Mouse (Mus musculus) urinary bladder, postnatal 25 days (tissue): ENCODE measurements around the gene P4hb.
"Not testable (repeated sequence)": the region's sequence is repeated elsewhere in the genome, so short reads cannot be mapped to it uniquely, and the experiment has no call there.

Source experiments
- DNase-seq: peaks from one replicate; pipeline ENCODE4 v3.0.0; 2022; ENCODE audit warnings: low spot score

Gene P4hb

DNA sequence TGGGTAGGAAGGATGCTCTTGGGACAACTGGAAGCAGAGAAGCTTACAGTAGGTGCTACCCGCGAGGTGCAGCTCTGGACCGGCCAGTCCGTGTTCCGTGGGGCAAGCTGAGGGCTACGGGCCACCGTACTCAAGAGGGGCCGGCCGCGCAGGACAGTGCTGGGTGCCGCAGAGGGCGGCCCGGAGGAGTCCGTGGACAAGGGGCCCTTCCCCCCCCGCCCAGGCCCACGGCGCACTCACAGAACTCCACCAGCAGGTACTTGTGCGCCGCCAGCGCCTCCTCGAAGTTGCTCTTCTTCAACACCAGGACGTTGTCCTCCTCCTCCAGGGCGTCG is 669 bp downstream of the P4hb start:
- peak; percentile 32 for DNase-seq

GRCm38 (mm10) chr11:120571754-120572416 is 1.2 kb downstream of the P4hb start:
- DNase-seq: no peak

DNA sequence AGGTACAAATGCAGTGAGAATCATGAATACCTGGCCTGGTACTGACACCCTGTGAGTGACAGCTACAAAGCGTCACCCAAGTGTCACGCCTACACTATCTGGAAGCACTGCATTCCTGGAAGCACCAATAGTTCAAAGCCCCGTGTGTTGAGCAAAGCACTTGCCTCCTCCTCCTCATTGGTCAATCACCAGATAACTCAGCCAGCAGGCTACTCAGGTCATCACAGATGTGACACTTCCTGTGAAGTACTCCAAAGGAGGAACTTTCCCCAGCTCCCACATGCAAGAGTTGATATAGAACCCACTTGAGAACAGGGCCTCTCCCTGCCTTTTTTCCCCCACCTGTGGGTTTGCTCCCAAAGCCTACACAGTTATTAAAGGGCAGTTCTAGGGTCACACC is 1.9 kb downstream of the P4hb start:
- DNase-seq: no peak

- DNase-seq: no peak
Observed at GRCm38 (mm10) chr11:120568324-120568723, 4.7 kb downstream of the P4hb start.

DNA sequence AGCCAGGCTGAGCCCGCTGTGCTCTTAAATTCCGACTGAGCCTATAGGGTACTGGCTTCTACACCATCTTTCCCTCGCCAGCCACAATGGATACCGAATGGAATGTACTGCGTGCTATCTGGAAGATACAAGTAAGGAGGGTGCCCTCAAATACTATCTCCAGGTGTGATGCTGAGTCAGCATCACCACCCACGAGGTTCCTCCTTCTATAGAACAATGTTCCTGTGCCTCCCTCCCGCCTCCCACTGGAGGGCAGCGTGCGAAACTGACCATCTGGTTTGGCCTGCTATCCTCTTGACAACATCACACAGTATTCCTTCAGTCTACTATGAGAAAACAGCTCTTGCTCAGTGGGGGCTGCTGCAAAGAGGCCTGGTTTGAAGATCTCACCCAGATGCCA is 7.9 kb downstream of the P4hb start:
- DNase-seq: no peak

DNA sequence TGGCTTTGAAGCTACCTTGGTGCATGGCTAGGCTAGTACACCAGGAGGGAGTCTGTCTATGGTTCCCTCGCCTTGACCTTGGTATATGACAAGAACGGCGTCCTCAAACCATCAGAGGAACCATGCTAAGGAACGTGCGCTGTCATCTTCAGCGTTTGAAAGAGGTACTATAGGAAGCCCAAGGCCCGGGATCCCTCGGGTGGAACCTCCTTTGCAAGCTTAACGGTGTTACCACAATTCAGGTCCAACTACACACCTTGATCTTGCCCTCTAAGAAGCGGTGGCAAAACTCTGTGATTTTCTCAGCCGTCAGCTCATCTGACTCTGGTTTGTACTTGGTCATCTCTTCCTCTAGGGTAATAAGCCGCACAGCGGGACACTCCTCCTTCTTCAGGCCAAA is 10.1 kb downstream of the P4hb start:
- no peak for DNase-seq

- DNase-seq: no peak
Observed at GRCm38 (mm10) chr11:120560952-120561728, 11.9 kb downstream of the P4hb start.

DNA sequence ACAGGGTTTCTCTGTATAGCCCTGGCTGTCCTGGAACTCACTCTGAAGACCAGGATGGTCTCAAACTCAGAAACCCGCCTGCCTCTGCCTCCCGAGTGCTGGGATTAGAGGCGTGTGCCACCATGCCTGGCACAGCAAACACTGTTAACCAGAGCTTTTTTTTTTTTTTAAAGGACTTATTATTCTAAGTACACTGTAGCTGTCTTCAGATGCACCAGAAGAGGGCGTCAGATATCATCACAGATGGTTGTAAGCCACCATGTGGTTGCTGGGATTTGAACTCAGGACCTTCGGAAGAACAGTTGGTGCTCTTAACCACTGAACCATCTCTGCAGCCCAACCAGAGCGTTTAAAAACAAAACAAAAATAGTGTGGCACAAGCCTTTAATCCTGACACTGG is 14.2 kb downstream of the P4hb start:
- DNase-seq: not testable (repeated sequence)

GRCm38 (mm10) chr11:120555260-120555659 is 17.8 kb downstream of the P4hb start:
- no peak for DNase-seq

DNA sequence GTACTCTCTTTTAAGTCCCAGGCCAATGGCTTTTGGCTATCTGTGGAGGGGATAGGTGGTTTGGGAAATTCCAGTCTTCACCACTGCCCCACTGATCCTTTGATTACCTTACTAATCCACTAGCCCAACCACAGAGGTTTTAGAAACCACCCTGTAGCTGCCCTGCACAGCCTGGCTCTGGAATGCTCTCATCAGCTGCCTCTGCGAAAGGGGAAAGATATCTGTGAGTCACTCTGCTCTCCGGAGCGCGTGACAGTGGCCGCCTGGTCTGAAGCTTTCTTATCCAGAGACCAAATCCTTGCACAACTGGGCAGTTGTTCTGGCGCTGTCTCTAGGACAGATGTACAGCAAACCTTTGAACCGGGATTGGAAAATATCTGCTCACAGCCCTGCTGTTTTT is 18.2 kb downstream of the P4hb start:
- no peak for DNase-seq

- DNase-seq: no peak
Observed at GRCm38 (mm10) chr11:120552736-120553135, 20.3 kb downstream of the P4hb start.

GRCm38 (mm10) chr11:120550810-120551440 is 22.1 kb downstream of the P4hb start, which contains the start of gene Ppp1r27:
Ppp1r27 (minus strand) TSS chr11:120551132.
- DNase-seq: no peak

GRCm38 (mm10) chr11:120549986-120550809 is 22.9 kb downstream of the P4hb start:
- no peak for DNase-seq

GRCm38 (mm10) chr11:120549168-120549945 is 23.7 kb downstream of the P4hb start, which contains the start of gene Mcrip1:
Mcrip1 (minus strand) TSS chr11:120549727.
- DNase-seq: peak; percentile 96

DNA sequence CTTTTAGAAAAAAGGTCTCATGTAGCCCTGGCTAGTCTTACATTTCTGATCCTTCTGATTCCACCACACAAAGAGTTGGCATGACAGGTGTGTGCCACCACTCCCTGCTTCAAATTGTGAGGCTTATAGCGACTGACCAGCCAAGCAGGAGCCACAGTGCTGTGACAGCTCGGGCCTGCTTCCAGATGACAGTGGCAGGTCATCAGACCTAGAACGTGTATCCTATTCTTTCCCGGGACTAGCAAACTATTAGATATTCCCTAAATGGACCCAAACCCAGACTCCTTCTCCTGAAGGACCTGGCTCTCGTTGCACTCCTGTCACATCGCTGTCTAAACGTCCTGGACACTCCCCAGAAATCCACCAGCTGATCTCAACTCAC is 24.3 kb downstream of the P4hb start:
- DNase-seq: no peak

DNA sequence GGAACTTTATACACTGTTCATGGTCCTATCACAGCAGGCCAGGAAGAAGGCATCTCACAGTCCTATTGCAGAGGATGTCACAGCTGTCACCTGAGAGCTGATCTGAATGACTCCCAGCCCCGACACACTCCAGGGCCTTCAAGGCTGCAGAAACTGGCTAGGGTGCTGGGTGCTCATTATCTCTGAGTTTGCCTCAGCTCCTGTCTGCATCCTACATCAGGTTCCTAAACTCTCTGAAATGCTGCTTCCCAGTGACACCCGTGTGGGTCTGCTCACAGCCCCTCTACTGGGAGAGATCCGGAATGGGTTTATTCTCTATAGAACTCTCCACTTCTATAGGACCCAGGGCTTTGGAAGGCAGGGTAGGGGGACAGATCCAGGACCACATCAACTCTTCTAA is 24.8 kb downstream of the P4hb start:
- no peak for DNase-seq

DNA sequence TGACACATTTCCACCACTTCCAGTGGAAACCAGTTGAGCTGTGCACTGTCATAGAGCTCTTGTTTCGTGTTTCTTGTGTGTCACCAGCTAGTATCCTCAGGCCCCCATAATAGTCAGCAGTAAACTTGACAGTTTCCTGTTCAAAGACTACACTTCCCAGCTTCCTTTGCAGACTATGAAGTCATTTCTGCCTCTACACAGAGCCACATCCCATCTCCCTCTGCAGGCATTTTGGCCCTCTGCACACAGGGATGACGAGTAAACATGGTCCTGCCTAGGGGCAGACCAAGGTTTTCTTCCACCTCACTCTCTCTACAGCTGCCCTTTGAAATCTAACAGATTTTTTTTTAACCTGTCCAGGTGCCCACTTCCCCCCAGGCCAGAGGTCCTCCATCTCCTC is 25.6 kb downstream of the P4hb start:
- no peak for DNase-seq

GRCm38 (mm10) chr11:120545964-120546363 is 27.1 kb downstream of the P4hb start:
- no peak for DNase-seq

GRCm38 (mm10) chr11:120542376-120542775 is 30.7 kb downstream of the P4hb start:
- no peak for DNase-seq

DNA sequence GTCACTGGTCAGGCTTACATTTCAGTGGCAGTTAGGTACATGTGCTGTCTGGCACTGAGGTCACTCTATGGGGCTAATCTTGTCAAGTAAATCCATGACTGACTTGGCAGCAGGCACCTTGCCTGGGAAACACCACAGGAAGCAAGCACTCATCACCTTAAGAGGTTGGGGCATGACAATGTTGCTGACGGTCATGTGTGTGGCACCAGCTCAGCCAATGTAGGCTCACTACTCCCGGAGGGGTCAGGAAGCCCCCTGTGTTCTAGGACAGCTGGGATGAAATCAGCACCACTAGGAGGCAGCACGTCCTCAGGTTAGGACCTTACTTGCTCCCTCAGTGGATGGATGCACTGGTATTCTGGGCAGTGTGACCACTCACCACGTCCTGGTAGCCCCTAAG is 31.1 kb downstream of the P4hb start:
- DNase-seq: no peak

DNA sequence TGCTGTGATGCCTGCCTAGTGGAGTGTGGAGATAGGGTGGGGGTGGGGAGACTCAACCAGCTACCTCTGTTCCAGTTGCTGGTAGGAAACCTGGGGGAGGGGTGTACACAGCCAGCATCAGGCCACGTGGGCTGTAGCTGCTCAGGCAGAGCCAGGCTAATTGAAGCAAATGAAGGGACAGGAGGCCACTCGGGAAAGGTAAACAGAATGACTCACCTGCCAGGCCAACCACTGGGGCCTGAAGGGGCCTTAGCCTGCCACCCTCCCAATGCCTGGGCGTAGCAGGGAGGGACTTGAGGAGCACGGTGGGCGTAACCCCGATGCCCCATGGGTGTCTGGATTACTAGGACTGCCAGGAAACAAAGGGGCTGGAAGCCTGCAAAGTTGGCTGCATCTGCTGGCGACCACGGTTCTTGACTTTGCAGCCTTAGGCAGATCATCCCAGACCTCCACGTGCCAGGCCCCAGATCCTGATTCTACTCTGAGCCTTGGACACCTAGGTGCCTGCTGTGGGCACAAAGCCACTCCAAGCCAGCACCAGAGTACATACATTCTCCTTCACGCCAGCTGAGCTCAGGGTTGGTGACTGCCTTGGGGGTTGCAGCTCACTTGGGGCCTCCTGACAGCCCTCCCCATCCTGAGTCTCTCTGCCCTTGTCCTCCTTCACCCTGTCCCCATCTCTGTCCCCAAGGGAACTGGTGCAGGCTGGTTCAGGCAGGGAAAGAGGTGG is 33.6 kb downstream of the P4hb start:
- peak; percentile 35 for DNase-seq
